Mouse (Mus musculus) urinary bladder, postnatal 10 days (tissue): Measurements from ENCODE around the gene Ubn2.
"Not testable (repeated sequence)": the region's sequence is repeated elsewhere in the genome, so short reads cannot be mapped to it uniquely, and the experiment has no call there.

ENCODE experiments used
- DNase-seq: peaks from one replicate; pipeline ENCODE4 v3.0.0; 2022; ENCODE audit warnings: low spot score

The Ubn2 gene

GRCm38 (mm10) chr6:38533428-38534405, 100.0 kb downstream of the Ubn2 start, which contains the start of gene Fmc1:
Gene Fmc1, plus strand, starts transcription at chr6:38533502.
- DNase-seq, result peak; percentile 86

- peak; percentile 97 for DNase-seq
These were observed 101.1 kb downstream of the Ubn2 start for GRCm38 (mm10) chr6:38534640-38535365.

- no peak for DNase-seq
These were observed 101.6 kb downstream of the Ubn2 start for GRCm38 (mm10) chr6:38535366-38535690.

- no peak for DNase-seq
These were observed 102.0 kb downstream of the Ubn2 start for GRCm38 (mm10) chr6:38535788-38536187.

- DNase-seq, result not testable (repeated sequence)
These were observed 110.4 kb downstream of the Ubn2 start for GRCm38 (mm10) chr6:38544141-38544540.

GRCm38 (mm10) chr6:38547005-38547404, 113.3 kb downstream of the Ubn2 start:
- not testable (repeated sequence) for DNase-seq

- DNase-seq, result no peak
These were observed 114.0 kb downstream of the Ubn2 start for GRCm38 (mm10) chr6:38547707-38548106.

- not testable (repeated sequence) for DNase-seq
These were observed 114.8 kb downstream of the Ubn2 start for GRCm38 (mm10) chr6:38548595-38548994.

- DNase-seq, result not testable (repeated sequence)
These were observed 116.1 kb downstream of the Ubn2 start for GRCm38 (mm10) chr6:38549840-38550239.

- no peak for DNase-seq
These were observed 116.7 kb downstream of the Ubn2 start for GRCm38 (mm10) chr6:38550250-38551061.

- peak; percentile 86 for DNase-seq
These were observed 117.6 kb downstream of the Ubn2 start, which contains the start of gene Luc7l2 for GRCm38 (mm10) chr6:38551062-38551988. Gene Luc7l2, plus strand, starts transcription at chr6:38551334.

GRCm38 (mm10) chr6:38551989-38552635, 118.4 kb downstream of the Ubn2 start:
- peak; percentile 95 for DNase-seq

- no peak for DNase-seq
These were observed 118.9 kb downstream of the Ubn2 start for GRCm38 (mm10) chr6:38552636-38553000.
